Mouse (Mus musculus) heart, adult 11 months (tissue): ENCODE data around the gene Olfr1353.
"Not testable (repeated sequence)": the region's sequence is repeated elsewhere in the genome, so short reads cannot be mapped to it uniquely, and the experiment has no call there.

Experiments used
- DNase-seq: peaks from one replicate; pipeline ENCODE4 v3.0.0; 2022

The Olfr1353 gene

GRCm38 (mm10) chr10:78963009-78963408 is at the start of gene Olfr1353:
Gene Olfr1353 (plus strand): TSS chr10:78963309.
- DNase-seq: not testable (repeated sequence)

DNA sequence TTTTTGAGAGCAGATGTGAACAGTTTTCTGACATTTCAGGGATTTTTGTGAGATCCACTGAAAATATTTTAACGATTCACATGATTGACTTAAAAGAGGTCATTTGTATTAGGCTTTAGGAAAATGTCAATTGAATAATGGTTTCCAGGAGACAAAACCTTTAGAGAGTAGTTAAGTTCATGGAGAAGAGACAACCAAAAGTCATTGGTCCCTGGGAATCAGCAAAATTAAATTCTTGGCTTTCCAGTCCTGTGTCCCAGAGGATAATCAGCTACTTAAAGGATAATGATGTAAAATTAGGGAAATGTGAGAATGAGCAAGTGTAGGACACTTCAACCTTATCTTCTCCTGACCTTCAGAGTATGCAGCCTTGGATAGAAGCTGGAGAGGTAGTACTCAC is 12.8 kb upstream of the Olfr1353 start, which contains the start of gene Olfr8:
Gene Olfr8, plus strand, starts transcription at position 301 of the 400 bp plus-strand sequence.
- DNase-seq: not testable (repeated sequence)

GRCm38 (mm10) chr10:78980750-78981149 is 17.6 kb downstream of the Olfr1353 start, which contains the start of gene Olfr1352:
Gene Olfr1352 (plus strand): TSS chr10:78981050.
- no peak for DNase-seq

DNA sequence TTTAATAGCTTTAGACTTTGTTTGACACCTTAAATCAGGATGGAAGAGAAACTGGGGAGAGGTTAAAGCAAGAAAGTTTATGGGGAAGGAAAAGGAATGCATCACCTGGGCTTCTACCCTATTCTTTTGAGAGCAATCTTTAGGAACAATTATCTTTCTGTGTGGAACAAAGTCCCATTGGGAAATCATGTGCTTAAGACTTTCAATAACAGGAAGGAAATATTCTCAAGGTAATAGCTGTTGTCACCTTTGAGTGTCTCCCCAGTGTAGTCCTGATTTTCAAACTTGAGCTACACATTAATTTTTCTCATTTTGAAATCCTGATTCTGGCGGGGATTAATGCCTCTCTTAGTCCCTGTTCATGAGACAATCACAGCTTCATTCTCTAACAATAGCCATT is 49.1 kb downstream of the Olfr1353 start, which contains the start of gene Olfr1351:
Gene Olfr1351, plus strand, starts transcription at position 301 of the 400 bp plus-strand sequence.
- DNase-seq: no peak
